Mouse (Mus musculus): ENCODE measurements around the gene Ap3d1.

Ap3d1 gene

DNA sequence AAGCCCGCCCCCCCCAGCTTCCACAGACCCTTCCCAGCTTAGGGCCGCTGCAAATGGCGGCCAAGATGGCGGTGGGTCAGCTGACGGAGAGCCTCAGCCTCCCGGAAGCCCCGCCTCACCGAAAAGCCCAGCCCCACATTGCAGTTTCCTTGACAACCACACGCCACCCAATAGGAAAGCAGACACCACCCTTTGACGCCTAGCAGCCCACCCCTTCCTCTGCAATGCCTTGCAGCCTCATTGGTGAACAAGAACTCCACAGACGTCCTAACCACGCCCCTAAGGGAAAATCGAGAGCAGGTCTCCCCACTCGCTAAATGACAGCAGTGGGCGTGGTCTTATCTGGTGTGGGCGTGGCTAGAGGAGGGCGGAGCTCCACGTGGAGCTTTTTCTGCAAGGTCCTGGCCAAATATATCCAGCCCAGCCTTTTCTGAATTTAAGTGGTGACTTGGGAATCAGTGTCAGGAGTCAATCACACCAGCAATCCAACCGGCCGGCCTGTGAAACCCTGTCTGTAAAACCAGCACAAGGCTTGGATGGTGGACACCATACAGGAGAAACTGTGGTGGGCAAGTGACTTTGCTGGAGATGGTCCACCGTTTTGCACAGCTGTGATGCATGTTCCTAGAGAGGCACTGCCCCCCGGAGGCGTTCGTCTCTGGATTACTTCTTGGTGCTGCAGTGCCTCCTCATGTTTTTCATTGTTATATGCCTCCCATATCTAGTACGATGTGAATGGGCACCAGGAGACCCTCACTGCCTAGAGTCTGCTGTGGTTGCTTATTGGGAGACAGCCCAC lies at the start of gene Ap3d1:
TSS of gene Ap3d1 (minus strand) at position 85 of the 799 bp plus-strand sequence.
- DNase-seq = peak; percentile 99

DNA sequence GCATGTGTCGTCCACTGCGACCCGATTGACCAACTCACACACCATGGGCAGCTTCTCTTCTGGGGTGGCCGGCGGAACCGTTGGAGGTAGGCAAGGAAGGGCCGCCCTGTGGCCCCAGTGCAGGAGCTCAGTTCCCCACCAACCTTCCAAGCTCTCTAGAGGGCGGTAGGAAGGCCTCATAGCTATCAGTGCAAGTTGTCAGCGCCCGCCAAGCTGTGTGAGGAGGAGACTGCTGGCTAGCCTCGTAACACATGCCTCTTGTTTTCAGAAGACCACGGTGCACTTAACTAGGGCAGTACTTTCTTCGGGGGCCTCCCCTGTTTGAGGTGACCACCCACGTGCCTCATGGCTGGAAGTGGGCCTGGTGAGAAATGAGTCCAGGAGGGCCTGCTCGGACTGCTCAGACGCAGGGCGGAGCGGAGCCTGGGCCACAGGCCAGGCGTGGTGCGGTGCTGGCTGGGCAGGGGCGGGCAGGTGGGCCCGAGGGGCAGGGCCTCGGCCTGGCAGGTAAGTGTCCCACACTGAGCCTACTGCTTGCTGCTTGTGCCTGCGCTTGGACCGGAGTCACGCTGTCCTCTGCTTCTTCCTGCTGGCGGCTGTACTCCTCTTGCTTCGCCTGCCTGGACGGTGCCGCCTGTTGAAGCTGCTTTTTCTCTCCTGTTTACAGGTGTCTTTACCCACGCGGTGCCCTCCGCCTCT lies 49.6 kb upstream of the Ap3d1 start:
- DNase-seq = peak; percentile 40

DNA sequence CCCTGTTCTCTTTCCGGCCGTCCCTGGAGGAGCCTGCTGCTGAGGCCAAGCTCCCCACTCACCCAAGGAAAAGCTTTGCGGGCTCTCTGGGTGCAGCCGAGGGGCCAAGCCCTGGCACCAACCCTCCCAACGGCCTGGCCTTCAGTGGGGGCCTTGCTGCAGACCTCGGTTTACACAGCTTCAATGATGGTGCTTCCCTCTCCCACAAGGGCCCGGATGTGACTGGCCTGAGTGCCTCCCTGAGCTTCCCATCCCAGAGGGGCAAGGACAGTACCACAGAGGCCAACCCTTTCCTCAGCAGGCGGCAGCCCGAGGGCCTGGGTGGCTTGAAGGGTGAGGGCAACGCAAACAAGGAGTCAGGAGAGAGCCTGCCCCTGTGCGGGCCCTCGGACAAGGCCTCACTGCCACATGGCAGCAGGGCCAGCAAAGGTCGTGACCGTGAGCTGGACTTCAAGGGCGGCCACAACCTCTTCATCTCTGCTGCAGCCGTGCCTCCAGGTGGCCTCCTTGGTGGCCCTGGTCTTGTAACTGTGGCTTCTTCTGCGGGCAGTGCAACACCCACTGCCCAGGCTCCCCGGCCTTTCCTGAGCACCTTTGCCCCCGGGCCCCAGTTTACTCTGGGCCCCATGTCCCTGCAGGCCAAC lies 48.8 kb upstream of the Ap3d1 start:
- DNase-seq = no peak

DNA sequence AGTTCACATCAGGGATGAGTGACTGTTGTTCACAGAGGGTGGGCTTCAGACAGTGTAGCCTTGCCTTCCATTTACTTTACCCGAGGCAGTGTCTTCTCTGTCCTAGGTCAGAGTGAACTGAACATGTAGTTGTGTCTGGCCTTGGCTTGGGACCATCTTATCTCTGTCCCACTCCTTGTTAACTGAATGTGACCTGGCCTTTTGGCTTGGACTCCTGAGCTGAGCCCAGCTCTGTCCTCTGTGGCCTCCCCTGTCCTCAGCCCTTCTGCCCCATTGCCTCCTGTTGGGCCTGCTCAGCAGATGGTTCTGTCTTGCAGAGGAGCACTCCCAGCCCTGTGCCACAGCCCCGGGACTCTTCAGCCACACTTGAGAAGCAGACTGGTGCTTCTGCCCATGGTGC lies 45.5 kb upstream of the Ap3d1 start:
- DNase-seq = no peak

DNA sequence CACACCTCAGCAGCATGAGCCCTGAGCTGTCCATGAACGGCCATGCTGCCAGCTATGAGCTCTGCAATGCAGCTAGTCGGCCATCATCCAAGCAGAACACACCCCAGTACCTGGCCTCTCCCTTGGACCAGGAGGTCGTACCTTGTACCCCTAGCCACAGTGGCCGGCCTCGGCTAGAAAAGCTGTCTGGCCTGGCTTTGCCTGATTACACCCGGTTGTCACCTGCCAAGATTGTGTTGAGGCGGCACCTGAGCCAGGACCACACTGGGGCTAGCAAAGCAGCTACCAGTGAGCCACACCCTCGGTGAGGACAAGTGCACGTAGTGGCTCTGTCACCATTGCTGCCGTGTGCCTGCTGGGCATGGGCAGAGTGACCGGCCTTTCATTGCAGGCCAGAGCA lies 43.9 kb upstream of the Ap3d1 start:
- DNase-seq = no peak

DNA sequence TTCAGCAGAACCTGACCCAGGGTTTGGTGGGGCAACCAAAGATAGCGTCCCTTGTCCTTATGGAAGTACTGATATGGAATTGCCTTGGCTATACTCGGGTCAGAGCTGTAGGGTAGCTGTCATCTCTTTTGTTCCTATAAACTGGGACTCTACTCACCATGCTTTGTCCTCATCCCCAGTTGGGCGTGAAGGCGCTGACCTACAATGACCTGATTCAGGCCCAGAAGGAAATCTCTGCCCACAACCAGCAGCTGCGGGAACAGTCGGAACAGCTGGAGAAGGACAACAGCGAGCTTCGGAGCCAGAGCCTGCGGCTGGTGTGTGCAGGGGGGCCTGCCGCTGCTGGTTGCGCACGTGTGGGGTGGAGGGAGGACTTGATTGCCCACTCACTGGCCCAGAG lies 42.8 kb upstream of the Ap3d1 start:
- no peak for DNase-seq

DNA sequence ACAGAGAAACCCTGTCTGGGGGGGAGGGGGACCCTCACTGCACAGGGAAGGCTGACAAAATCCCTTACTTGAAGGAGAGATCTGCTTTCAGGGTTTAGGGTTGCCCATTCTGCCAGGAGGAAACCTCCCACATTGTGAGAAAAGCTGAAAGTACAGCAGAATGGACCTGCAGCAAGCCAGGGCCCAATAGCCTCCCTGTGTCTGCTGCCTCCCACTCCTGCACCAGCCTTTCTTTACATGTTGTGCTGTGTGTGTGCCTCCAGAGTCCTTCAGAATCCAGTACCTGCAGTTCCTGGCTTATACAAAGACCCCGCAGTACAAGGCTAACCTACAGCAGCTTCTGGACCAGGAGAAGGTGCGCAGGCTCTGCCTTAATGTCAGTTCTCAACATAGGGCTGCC lies 42.2 kb upstream of the Ap3d1 start:
- DNase-seq = peak; percentile 55

DNA sequence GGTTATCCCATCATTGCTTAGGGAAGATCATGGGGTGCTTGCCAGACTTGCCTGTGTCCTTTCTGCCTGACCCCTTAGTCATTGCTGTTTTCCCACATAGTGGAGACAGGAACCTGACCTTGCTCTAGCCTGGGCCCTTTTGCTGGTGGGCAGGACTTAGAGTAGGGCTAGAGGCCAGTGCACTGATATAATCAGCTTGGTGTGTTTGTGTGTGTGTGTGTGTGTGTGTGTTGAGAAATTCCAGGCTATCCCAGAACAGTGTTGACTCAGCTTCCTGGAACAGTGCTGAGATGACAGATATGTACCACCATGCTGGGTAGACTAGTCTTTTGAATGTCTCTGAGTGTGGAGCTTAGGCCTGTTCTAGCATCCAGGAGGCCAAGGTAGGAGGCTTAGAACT lies 37.5 kb upstream of the Ap3d1 start:
- DNase-seq = no peak

DNA sequence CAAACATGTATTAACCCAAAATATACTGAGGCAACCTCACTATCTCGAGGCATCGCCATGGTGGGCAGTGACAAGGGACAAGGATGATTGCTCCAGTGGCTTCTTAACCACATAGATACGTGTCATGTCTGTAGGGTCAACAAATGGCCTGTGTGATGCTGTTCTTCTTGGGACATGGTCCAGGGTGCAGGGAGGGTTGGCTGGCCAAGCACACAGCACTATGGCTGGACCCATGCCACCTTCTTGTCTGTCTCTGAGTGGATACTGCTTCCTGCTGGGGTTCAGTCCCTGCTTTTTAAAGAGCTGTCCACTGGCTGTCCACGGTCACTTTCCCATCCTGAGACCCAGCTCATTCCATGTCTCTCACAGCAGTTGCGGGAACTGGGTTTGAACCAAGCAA lies 35.1 kb upstream of the Ap3d1 start:
- DNase-seq = no peak

DNA sequence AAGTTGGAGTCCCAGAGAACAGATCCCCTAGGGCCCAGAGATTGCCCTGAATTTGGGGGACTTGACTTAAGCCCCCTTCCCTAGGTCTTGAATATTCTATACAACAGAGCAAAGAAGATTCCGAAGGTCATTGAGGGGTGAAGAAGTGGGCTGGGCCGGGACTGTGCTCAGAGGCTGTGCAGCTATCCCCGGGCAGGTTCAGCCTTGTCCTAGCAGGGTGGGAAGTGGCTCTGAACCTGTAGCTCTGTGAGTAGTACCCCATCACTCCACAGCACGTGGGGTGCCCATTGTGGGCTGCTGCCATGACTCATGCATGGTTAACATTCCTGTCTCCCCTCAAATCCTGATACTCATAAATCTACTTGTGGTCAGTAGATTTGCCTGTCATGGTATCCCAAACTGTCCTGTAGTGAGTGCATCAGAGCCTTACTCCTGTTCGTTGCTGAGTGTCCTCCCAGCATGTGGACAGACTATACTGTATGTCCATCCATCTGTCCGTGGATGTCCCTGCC lies 34.4 kb upstream of the Ap3d1 start:
- no peak for DNase-seq

DNA sequence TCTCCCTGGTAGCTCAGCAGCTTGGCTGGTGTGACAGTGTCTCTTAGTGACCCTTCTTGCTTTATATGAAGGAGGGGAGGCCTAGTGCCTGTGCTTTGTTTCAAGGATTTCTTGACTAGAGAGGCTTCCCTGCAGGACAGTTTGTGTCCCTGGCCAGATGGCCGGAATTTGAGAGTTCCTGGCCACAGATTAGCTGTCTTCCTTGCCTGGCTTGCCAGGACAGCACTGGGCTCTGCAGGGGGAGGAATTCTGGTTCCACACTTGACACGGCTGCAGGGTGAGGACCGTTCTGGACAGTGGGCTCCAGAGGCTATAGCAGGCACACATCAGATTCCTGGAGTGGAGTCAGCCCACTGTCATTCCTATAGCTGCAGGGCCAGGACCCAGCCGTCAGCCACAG lies 33.7 kb upstream of the Ap3d1 start:
- DNase-seq = no peak

DNA sequence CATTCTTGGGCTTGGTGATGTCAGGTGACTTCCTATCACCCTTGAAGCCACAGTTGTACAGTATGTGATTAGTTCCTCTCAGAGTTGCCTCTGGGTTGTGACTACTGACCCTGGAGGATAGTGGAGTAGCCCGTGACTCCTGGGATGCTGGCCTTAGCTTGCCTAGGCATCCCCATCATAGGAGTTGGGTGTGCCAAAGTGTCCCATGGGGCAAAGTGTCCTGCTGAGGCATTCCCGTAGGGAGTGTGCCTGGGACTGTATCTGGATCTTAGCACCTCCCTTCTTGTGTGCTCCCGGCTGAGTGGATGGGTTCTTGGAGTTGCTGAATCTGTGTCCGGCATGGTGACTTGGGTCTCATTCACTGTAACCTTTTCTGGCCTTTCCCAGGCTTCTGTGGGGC lies 32.9 kb upstream of the Ap3d1 start:
- DNase-seq = no peak

DNA sequence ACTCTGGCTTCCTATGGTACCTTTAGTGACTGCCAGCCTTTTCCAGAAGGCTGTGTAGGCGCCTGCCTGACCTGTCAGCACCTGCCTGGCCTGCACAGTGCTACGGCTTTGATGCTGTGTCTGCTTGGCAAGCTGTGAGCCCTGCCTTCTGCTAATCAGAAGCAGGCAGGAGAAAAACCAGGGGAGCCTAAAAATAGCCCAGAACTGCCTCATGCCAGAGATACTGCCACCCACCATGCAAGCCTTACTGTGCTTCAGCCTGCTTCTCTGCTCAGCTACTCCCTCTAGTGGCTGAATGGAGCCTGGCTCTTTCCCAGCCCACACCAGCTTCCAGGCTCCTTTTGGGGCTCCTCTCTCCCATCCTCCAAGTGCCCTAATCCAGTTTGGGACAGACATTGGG lies 32.5 kb upstream of the Ap3d1 start:
- peak; percentile 93 for DNase-seq

DNA sequence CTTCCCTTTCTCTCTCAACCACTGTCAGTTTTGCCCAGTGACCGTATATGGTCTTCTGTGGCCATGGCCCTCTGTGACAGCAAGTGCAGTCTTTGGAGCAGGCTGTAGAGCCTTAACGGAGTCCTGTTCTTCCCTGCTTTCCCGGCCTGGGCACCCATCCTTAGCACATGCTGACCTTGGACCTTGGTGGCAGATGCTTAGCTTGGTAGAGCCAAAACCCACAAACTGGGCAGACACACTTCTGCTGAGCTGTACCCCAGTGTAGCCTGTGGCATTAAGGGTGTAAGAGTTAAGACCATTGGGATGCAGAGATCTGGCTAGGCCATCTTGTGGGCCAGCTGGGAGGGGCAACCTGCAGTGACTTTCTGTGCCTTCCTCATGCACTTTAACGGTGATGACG lies 31.8 kb upstream of the Ap3d1 start:
- DNase-seq = no peak

DNA sequence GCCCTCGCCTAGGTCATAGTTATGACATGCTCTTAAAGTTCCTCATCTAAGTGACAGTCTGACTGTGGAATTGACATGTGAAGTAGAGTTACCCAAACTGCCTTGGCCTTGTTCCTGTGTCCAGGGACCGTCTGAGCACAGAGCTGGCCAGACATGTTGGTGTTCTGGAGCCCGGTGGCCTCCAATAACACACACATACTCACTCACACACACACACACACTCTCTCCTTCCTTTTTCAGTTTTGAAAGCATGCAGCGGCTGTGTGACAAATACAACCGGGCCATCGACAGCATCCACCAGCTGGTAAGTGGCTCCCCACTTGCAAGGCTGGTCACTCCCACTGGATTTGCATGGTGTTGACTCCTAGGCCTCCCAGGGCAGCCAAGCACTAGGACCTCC lies 26.3 kb upstream of the Ap3d1 start:
- no peak for DNase-seq

DNA sequence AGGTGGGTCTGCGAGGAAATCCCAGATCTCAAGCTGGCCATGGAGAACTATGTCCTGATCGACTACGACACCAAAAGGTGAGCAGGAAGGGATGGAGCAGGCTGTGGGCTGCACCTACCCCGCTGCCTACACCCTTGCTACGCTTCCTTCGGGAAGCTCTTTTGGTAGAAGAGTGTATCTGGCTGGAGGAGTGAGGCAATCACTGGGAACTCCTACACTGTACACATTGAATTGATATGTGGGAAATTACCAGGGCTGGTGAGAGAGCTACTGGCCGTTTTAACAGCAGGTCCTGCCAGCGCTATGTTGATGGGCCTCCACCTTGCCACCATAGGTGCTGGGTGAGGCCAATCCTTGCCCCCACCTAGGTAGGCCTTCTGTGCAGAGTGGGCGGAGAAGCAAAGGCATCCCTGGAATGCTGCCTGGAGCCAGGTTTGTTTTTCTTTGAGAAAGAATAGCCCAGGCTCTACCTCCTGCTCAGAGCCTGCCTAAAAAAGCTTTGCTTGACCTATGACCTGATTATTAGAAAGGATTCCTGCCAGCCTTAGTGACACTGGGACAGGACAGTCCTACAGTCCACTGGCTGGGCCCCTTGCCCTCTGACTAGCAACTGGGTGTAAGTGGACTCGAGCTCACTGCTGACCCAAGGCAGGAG lies 24.2 kb upstream of the Ap3d1 start:
- DNase-seq = peak; percentile 30

DNA sequence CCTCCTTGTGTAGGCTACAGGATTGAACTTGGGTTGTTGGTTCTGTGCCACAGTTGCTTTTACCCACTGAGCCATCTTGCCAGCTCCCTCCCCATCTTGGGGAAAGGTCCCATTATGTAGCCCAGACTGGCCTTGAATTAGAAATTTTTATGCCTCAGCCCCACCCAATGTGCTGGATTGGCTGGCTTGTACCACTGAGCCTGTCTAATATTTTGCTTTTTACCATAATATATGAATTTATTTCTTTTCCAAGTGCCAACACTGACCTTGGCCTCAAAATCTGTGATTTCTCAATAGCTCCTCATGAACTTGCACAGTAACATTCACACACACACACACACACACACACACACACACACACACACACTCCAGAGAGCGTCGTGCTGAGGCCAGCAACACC lies 23.7 kb upstream of the Ap3d1 start:
- no peak for DNase-seq

DNA sequence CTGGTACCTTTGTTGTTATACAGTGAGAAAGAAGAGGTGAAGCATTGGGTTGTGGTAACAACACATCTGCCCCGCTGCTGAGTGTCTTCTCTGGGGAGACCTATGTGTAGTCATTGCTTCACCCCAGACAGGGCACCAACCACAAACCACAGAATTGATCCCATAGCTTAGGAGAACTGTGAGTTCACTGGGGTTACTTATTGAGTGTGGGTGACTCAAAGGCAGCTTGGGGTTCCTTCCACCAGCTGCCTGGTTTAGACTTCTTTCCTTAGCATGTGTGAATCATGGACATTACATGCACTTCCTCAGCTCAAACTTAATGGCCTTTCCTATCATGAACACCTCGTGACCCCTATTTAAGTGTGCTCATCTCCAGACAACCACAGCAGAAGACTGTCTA lies 21.4 kb upstream of the Ap3d1 start:
- no peak for DNase-seq

DNA sequence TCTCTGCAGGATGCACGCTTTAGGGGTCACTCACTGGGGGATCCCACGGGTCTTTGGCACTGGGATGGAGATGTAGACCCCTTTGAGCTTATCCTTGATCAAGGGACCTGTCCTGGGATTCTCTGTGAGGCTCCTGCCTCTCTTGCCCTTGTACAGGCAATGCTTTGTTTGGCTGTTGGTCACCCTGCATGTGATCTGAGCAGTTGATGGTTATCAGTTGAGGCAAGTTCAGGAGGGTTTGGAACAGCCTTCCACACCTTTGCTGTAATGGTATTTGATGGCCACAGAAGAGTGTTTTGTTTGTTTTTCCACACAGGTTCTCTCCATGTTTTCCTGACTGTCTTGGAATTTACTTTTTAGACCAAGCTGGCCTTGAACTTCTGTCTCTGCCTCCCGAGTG lies 19.8 kb upstream of the Ap3d1 start:
- DNase-seq = no peak

DNA sequence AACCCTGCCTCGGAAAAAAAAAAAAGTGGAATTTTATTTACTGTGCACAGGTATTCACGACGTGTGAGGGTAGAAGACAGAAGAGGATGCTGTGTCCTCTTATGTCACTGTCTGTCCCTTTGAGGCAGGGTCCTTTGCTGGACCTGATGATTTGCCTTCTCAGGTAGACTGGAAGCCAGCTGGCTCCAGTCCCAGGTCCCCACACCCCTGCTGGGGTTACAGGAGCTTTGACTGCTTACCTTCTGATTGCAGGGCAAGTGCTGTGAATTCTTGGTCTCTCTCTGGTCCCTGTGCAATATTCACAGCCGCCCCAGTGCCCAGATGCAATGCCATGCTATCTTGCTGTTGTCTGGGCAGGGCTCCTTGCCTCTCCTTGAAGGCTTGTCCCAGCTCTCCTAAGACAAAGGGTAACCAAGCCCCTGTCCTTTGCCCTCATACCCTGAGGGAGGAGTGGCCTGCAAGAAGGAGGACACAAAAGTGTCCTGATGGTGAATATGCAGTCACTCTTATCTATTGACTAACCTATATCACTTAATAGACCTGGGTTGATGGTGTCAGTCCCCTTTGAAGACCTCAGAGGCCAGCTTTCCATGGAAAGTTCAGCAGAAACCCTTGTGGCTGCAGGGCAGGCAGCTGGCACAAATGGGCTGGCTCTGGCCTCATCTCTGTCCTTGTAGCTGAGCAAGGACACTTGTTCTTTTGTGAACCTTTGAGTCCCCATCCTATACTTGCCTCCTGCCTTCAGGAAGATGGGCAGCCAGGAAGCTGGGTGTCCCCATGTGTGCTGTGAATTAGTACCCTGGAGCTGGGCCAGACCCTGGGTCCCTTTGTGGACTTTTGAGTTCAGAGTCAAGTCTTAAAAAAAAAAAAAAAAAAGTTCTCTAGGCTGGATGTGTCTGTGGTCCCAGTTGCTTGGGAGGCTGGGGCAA lies 18.8 kb upstream of the Ap3d1 start:
- DNase-seq = no peak

DNA sequence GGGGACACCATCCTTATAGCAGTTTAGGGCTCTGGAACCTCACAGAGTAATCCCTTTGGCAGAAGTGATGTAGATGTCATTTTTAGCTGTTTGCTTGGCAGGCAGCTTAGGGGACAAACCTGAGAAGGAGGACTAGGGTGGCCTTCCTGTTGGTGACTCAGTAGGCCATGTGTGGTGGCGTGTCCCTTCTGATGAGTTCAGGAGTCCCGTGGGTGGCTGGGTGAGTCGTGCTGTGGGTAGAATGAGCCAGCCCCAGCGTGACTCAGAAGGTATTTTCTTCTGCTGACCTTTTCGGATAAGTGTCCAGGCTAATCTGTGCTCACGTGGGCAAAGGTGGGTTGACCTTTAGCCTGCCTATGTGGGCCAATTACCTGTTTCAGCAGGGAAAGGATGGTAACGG lies 16.6 kb upstream of the Ap3d1 start:
- peak; percentile 64 for DNase-seq

DNA sequence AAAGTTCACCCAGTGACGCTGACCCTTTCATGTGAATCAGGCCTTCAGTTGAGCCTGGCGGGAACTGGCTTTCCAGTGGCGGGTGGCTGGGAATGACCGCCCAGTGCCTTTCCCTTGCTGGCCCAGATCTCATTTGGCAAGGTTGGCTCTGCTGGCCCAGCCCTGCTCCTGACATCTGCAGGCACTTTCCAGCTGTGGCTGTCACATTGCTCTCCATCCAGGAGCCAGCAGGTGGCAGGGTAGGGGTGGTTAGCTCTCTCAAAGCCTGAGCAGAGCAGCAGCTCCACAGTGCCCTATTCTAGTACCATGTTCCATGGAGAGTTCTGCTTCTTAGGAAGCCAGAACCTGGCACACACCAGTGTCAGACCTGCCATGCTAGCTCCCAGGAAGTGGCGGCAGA lies 15.7 kb upstream of the Ap3d1 start:
- DNase-seq = peak; percentile 77
